Mouse (Mus musculus): Measurements from ENCODE around the gene Prmt8. TPM values are rescaled to one million over a fixed set of nuclear protein-coding genes. Genes with fewer than 3 reads are reported as not detected.

The Prmt8 gene
- not detected for polyA plus RNA-seq (2012; fragmentation: generic; extraction: Trizol)

DNA sequence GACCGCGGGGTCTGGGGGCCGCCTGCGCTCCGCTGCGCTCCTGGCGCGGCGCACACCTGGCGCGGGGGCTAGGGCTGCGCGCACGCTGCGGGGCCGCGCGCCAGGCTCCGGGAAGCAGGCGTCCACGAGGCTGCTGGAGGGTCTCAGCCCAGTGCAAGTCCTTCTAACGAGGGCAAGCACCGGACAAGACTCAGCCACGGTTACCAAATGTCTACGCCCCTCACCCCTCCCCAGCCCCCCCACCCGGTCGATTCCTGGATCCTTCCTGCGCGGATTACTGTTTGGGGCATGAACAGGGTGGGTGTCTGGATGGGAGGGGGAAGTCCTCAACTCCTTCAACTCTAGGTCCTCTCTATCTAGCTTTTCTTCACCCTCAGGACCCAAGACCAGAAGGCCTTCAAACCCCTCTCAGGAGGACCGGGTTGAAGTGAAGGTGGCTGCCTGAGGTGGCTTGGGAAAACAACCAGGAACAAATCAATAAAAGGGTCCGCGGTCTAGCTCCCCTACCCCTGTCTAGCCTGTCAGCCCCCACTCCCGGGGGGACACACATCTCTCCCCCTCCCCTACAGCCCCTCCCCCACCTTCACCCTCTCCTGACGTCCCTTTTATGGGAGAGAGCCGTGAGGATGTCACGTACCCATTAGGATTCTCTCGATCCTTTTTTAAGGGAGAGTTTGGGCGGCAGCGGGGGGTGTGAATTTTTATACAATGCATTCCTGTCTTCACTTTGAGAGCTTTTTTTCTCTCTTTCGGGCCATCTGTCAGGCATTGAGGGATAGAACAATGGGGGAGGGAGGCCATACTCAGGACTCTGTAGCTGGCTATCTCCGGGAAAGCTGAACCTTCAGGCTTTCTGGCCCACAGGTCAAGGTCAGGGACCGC, at the start of gene Prmt8:
Gene Prmt8, minus strand, starts transcription at position 198 of the 882 bp plus-strand sequence.

Other genes with a start within 250 kb of the Prmt8 start
- gene Cracr2a, start 208.1 kb downstream of the Prmt8 start, polyA plus RNA-seq (2012; fragmentation: generic; extraction: Trizol) = under 1 TPM; 0.36 to 0.59 TPM
- gene Tspan11, start 118.1 kb upstream of the Prmt8 start, polyA plus RNA-seq (2012; fragmentation: generic; extraction: Trizol) = 10 to 100 TPM; 44.2 to 65.5 TPM